Mouse (Mus musculus): ENCODE data around the gene Ssr1. TPM values are rescaled to one million over a fixed set of nuclear protein-coding genes. Genes with fewer than 3 reads are reported as not detected.

The Ssr1 gene
- polyA plus RNA-seq, 1 experiment from 2014 or later = 116 TPM

GRCm38 (mm10) chr13:37940167-37940566 is 53.9 kb downstream of the Ssr1 start:
- peaks cover 16% of the 10 kb centered on the region for H3K4me1 ChIP-seq
- 89% methylated on average over 2 of the region's 2 CpGs for WGBS
- no peak for DNase-seq (ENCODE audit: low spot score)
- no peaks in the 10 kb centered on the region for H3K9me3 ChIP-seq (replicated peaks)
- H3K4me3 ChIP-seq = no peak overlapping the region
- no peaks in the 10 kb centered on the region for H3K27me3 ChIP-seq (ENCODE audit: low read depth, poor library complexity, severe bottlenecking)
- peaks cover 27% of the 10 kb centered on the region for H3K36me3 ChIP-seq
- H3K27ac ChIP-seq (replicated peaks) = no peak overlapping the region

DNA sequence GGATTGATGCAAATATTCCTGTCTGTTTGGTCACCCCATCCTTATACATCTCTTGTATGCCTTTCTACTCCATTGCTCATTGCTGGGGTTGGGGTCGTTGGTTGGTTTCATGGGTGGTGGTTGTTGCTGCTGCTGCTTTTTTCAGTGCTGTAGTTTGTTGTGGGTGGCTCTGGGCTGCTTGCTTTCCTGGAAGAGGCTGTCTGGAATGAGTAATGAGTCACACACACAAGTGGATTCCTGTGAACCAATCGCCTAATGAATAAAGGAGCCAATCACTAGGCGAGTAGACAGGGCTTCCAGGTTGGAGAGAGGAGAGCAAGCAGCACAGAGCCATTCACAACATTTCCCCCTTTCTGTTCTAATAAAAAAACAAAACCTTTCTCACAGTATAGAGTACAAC is 57.7 kb downstream of the Ssr1 start:
- 89% methylated on average over 3 of the region's 3 CpGs for WGBS
- H3K36me3 ChIP-seq = peaks cover 58% of the 10 kb centered on the region
- no peak overlapping the region for H3K4me3 ChIP-seq
- no peaks in the 10 kb centered on the region for H3K27me3 ChIP-seq (ENCODE audit: low read depth, poor library complexity, severe bottlenecking)
- H3K27ac ChIP-seq (replicated peaks) = no peak overlapping the region
- H3K4me1 ChIP-seq = 0 out of 2 replicates have a peak, but pooled peaks cover 6% of the 10 kb centered on the region
- H3K9me3 ChIP-seq (replicated peaks) = no peaks in the 10 kb centered on the region
- no peak for DNase-seq (ENCODE audit: low spot score)

DNA sequence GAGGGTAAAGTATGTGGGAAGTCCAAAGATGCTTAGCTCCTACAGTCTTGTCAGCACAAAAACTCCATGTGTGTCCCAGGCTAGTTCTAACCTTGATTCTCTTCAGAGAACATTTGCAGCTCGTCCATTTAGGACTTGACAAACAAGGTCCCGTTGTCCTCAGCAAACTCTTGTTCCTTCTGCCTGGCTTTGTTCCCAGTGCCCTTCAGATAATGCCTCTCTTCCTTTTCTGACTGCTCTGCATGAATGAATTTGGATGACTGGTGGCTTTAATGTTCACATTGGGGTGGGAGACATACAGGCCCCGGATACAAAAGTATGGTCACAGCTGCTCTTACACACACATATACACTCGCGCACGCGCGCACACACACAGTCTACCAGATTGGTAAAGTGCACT is 59.1 kb downstream of the Ssr1 start:
- peaks cover 72% of the 10 kb centered on the region for H3K36me3 ChIP-seq
- H3K27ac ChIP-seq (replicated peaks) = no peak overlapping the region
- no peaks in the 10 kb centered on the region for H3K9me3 ChIP-seq (replicated peaks)
- H3K4me3 ChIP-seq = no peak overlapping the region
- H3K4me1 ChIP-seq = no peaks in the 10 kb centered on the region
- no peaks in the 10 kb centered on the region for H3K27me3 ChIP-seq (ENCODE audit: low read depth, poor library complexity, severe bottlenecking)
- 91% methylated on average over 8 of the region's 8 CpGs for WGBS
- no peak for DNase-seq (ENCODE audit: low spot score)

- DNase-seq (ENCODE audit: low spot score) = no peak
- 85% methylated on average over 4 of the region's 4 CpGs for WGBS
Observed at GRCm38 (mm10) chr13:37934075-37934474, 59.9 kb downstream of the Ssr1 start.

GRCm38 (mm10) chr13:37931210-37931922 is 62.7 kb downstream of the Ssr1 start:
- WGBS = 75% methylated on average over 27 of the region's 27 CpGs
- H3K9me3 ChIP-seq (replicated peaks) = no peaks in the 10 kb centered on the region
- peaks cover 63% of the 10 kb centered on the region for H3K36me3 ChIP-seq
- no peak overlapping the region for H3K27ac ChIP-seq (replicated peaks)
- no peak for DNase-seq (ENCODE audit: low spot score)
- no peaks in the 10 kb centered on the region for H3K27me3 ChIP-seq (ENCODE audit: low read depth, poor library complexity, severe bottlenecking)
- no peak overlapping the region for H3K4me3 ChIP-seq
- no peaks in the 10 kb centered on the region for H3K4me1 ChIP-seq

More at GRCm38 (mm10) chr13:37934075-37934474, 59.9 kb downstream of the Ssr1 start:
- Histone ChIP-seq H3K27me3 (ENCODE audit: low read depth, poor library complexity, severe bottlenecking) (no peaks in the 10 kb centered on the region), H3K9me3 (replicated peaks) (no peaks in the 10 kb centered on the region), H3K4me3 (no peak overlapping the region), H3K27ac (replicated peaks) (no peak overlapping the region), H3K4me1 (no peaks in the 10 kb centered on the region), H3K36me3 (peaks cover 81% of the 10 kb centered on the region)

- Histone ChIP-seq H3K27ac (replicated peaks) (no peak overlapping the region), H3K4me3 (no peak overlapping the region), H3K27me3 (ENCODE audit: low read depth, poor library complexity, severe bottlenecking) (no peaks in the 10 kb centered on the region), H3K4me1 (no peaks in the 10 kb centered on the region), H3K36me3 (peaks cover 58% of the 10 kb centered on the region), H3K9me3 (replicated peaks) (no peaks in the 10 kb centered on the region)
- DNase-seq (ENCODE audit: low spot score) = no peak
- WGBS = 91% methylated on average over 23 of the region's 23 CpGs
Observed at GRCm38 (mm10) chr13:37930621-37931020, 63.4 kb downstream of the Ssr1 start.

DNA sequence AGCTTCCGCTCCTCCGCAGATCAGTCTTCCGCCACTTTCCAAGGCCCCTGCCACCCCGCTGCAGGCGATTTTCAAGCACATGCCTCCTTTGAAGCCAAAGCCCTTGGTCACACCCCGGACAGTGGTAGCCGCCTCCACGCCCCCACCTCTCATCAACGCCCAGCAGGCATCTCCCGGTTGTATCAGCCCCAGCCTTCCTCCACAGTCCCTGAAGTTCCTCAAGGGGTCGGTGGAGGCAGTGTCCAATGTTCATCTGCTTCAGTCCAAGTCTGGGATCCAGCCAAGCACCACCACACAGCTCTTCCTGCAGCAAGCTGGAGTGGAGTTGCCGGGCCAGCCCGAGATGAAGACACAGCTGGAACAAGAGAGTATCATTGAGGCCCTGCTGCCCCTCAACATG is 63.9 kb downstream of the Ssr1 start:
- no peak for DNase-seq (ENCODE audit: low spot score)
- Histone ChIP-seq H3K27me3 (ENCODE audit: low read depth, poor library complexity, severe bottlenecking) (no peaks in the 10 kb centered on the region), H3K9me3 (replicated peaks) (no peaks in the 10 kb centered on the region), H3K4me1 (no peaks in the 10 kb centered on the region), H3K4me3 (no peak overlapping the region), H3K36me3 (peaks cover 54% of the 10 kb centered on the region), H3K27ac (replicated peaks) (no peak overlapping the region)
- 94% methylated on average over 13 of the region's 13 CpGs for WGBS

GRCm38 (mm10) chr13:37929532-37929931 is 64.5 kb downstream of the Ssr1 start:
- Histone ChIP-seq H3K36me3 (peaks cover 48% of the 10 kb centered on the region), H3K27me3 (ENCODE audit: low read depth, poor library complexity, severe bottlenecking) (no peaks in the 10 kb centered on the region), H3K27ac (replicated peaks) (no peak overlapping the region), H3K9me3 (replicated peaks) (no peaks in the 10 kb centered on the region), H3K4me1 (no peaks in the 10 kb centered on the region), H3K4me3 (no peak overlapping the region)
- WGBS = 94% methylated on average over 17 of the region's 17 CpGs
- DNase-seq (ENCODE audit: low spot score) = no peak

- Histone ChIP-seq H3K4me3 (no peak overlapping the region), H3K27ac (replicated peaks) (no peak overlapping the region), H3K27me3 (ENCODE audit: low read depth, poor library complexity, severe bottlenecking) (no peaks in the 10 kb centered on the region), H3K9me3 (replicated peaks) (no peaks in the 10 kb centered on the region), H3K36me3 (peaks cover 24% of the 10 kb centered on the region), H3K4me1 (peaks cover 5% of the 10 kb centered on the region)
- no peak for DNase-seq (ENCODE audit: low spot score)
- WGBS = 93% methylated on average over 3 of the region's 3 CpGs
Observed at GRCm38 (mm10) chr13:37926394-37926793, 67.6 kb downstream of the Ssr1 start.

- Histone ChIP-seq H3K9me3 (replicated peaks) (no peaks in the 10 kb centered on the region), H3K4me3 (no peak overlapping the region), H3K4me1 (peaks cover 18% of the 10 kb centered on the region), H3K27me3 (ENCODE audit: low read depth, poor library complexity, severe bottlenecking) (no peaks in the 10 kb centered on the region), H3K36me3 (peaks cover 8% of the 10 kb centered on the region), H3K27ac (replicated peaks) (no peak overlapping the region)
- DNase-seq (ENCODE audit: low spot score) = no peak
- 87% methylated on average over 4 of the region's 4 CpGs for WGBS
Observed at GRCm38 (mm10) chr13:37924461-37924948, 69.5 kb downstream of the Ssr1 start.

- no peak for DNase-seq (ENCODE audit: low spot score)
- Histone ChIP-seq H3K9me3 (replicated peaks) (no peaks in the 10 kb centered on the region), H3K4me3 (no peak overlapping the region), H3K36me3 (peaks cover 2% of the 10 kb centered on the region; the same call in 1 of the 2 replicates), H3K27me3 (ENCODE audit: low read depth, poor library complexity, severe bottlenecking) (no peaks in the 10 kb centered on the region), H3K27ac (replicated peaks) (no peak overlapping the region), H3K4me1 (peaks cover 18% of the 10 kb centered on the region)
- 90% methylated on average over 10 of the region's 10 CpGs for WGBS
Observed at GRCm38 (mm10) chr13:37923643-37924460, 70.2 kb downstream of the Ssr1 start.

DNA sequence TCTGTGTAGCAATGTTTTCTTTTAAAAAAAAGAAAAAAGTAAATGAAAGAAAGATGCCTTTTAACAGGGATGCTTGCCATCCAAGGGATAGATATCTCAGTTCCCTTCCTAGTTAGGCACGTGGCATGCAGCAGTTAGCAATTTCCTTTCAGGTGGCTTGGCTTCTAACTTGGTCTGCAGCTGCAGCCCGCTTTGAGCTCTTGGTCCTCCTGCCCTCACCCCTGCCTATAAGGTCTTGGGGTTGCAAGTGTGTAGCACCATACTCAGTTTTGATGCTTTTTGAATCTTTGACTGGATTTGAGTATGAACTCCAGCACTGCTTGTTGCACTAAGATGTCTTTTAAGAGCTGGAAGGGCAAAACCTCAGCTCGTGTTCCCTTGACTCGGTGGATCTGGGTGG is 70.9 kb downstream of the Ssr1 start:
- H3K36me3 ChIP-seq = peaks cover 3% of the 10 kb centered on the region; the same call in 1 of the 2 replicates
- no peak overlapping the region for H3K4me3 ChIP-seq
- no peaks in the 10 kb centered on the region for H3K9me3 ChIP-seq (replicated peaks)
- H3K27me3 ChIP-seq (ENCODE audit: low read depth, poor library complexity, severe bottlenecking) = no peaks in the 10 kb centered on the region
- peaks cover 18% of the 10 kb centered on the region for H3K4me1 ChIP-seq
- H3K27ac ChIP-seq (replicated peaks) = no peak overlapping the region
- no peak for DNase-seq (ENCODE audit: low spot score)
- WGBS = 96% methylated on average over 4 of the region's 4 CpGs

- Histone ChIP-seq H3K9me3 (replicated peaks) (no peaks in the 10 kb centered on the region), H3K36me3 (peaks cover 25% of the 10 kb centered on the region), H3K27ac (replicated peaks) (peak overlapping the region; percentile 23; the same call in 1 of the 2 replicates), H3K27me3 (ENCODE audit: low read depth, poor library complexity, severe bottlenecking) (no peaks in the 10 kb centered on the region), H3K4me3 (no peak overlapping the region), H3K4me1 (peaks cover 18% of the 10 kb centered on the region)
- WGBS = 20% methylated on average over 2 of the region's 2 CpGs
- no peak for DNase-seq (ENCODE audit: low spot score)
Observed at GRCm38 (mm10) chr13:37920727-37921126, 73.3 kb downstream of the Ssr1 start.

Data from midbrain, embryonic 10.5 days (tissue).